In genomic region chr11:6389483-6389921, GRCm38 (mm10) we compare ENCODE assay signal across 8 mouse cellular contexts. TPM values are rescaled to one million over a fixed set of nuclear protein-coding genes. Genes with fewer than 3 reads are reported as not detected.
DNase-seq lines count a peak whose midpoint lies in the region; ATAC-seq and TF ChIP-seq lines count a peak whose summit lies in the region.

No protein-coding gene starts in this region.

- no peaks in the 10 kb centered on the region for H3K9me3 ChIP-seq in MEL (replicated peaks; ENCODE audit: insufficient read depth, low read length)
- H3K9me3 ChIP-seq in forebrain, embryonic 11.5 days (ENCODE audit: control insufficient read depth, low read length): no peaks in the 10 kb centered on the region
- no peaks in the 10 kb centered on the region for H3K9me3 ChIP-seq in midbrain, embryonic 16.5 days (replicated peaks; ENCODE audit: control insufficient read depth, low read length, poor library complexity, severe bottlenecking)

- no peaks in the 10 kb centered on the region for H3K27me3 ChIP-seq in MEL (ENCODE audit: control insufficient read depth in 1 of 2, insufficient read depth in 2 of 2, low read length in 2 of 2)
- no peaks in the 10 kb centered on the region for H3K27me3 ChIP-seq in forebrain, embryonic 11.5 days (ENCODE audit: control insufficient read depth, insufficient read depth, low read length)
- no peaks in the 10 kb centered on the region for H3K27me3 ChIP-seq in midbrain, embryonic 16.5 days (ENCODE audit: control insufficient read depth, insufficient read depth, low read depth, low read length)

- H3K9ac ChIP-seq in MEL (ENCODE audit: control insufficient read depth, low read depth, low read length, poor library complexity, severe bottlenecking): peak overlapping the region; percentile 74
- H3K9ac ChIP-seq in forebrain, embryonic 11.5 days (ENCODE audit: low read length): peak overlapping the region; percentile 91
- H3K9ac ChIP-seq in midbrain, embryonic 16.5 days (ENCODE audit: low read depth, low read length): peak overlapping the region; percentile 99

- H3K27ac ChIP-seq in gastrocnemius, adult 2 months: peak overlapping the region; percentile 87
- H3K27ac ChIP-seq in MEL (ENCODE audit: control insufficient read depth, low read depth, low read length): no peak overlapping the region
- H3K27ac ChIP-seq in forebrain, embryonic 11.5 days (ENCODE audit: low read depth, low read length): peak overlapping the region; percentile 90; the same call in 1 of the 2 replicates
- H3K27ac ChIP-seq in midbrain, embryonic 16.5 days (ENCODE audit: low read length): peak overlapping the region; percentile 91

- no peak; a peak in 1 of 4 replicates for TF ChIP-seq POLR2A in MEL (IDR thresholded peaks at IDR 0.05; ENCODE audit: control insufficient read depth in 1 of 2, insufficient read depth in 1 of 2, low read depth in 1 of 2, low read length in 2 of 2, poor library complexity in 1 of 2)

- intact Hi-C loops in gastrocnemius, adult 2 months (cut with DNase I): no loop called here

- peak overlapping the region; percentile 97 for H3K4me3 ChIP-seq in gastrocnemius, adult 2 months
- peak overlapping the region; percentile 94 to 99 for H3K4me3 ChIP-seq in MEL (ENCODE audit: control insufficient read depth in 1 of 2, insufficient read depth in 1 of 2, low read depth in 2 of 2, low read length in 2 of 2)
- peak overlapping the region; percentile 98 for H3K4me3 ChIP-seq in forebrain, embryonic 11.5 days (ENCODE audit: low read depth, low read length)
- H3K4me3 ChIP-seq in midbrain, embryonic 16.5 days (ENCODE audit: low read depth, low read length): peak overlapping the region; percentile 97

- no peak for TF ChIP-seq CTCF in gastrocnemius, adult 2 months (IDR thresholded peaks at IDR 0.05)
- no peak for TF ChIP-seq CTCF in MEL (IDR thresholded peaks at IDR 0.05 in 2 of 3, conservative IDR thresholded peaks at IDR 0.05 in 1 of 3; ENCODE audit: control insufficient read depth in 1 of 3, insufficient read depth in 1 of 3, low read depth in 2 of 3, low read length in 3 of 3, poor library complexity in 1 of 3, severe bottlenecking in 1 of 3)

- DNase-seq in gastrocnemius, adult 2 months: peak; percentile 50
- no peak for DNase-seq in gastrocnemius, adult 18-20 months (ENCODE audit: low spot score)
- peak; percentile 58 for DNase-seq in MEL (ENCODE audit: low read depth, low spot score)
- peak; percentile 72 for DNase-seq in forebrain, embryonic 11.5 days (ENCODE audit: low spot score)
- DNase-seq in kidney, postnatal 4 days: peak; percentile 39 to 54
- DNase-seq in right cerebral cortex, postnatal 14 days: no peak
- DNase-seq in urinary bladder, postnatal 4 days (ENCODE audit: low spot score in 2 of 2): no peak

- H3K79me2 ChIP-seq in MEL (ENCODE audit: control insufficient read depth, insufficient read depth, low read length, poor library complexity): peaks cover 35% of the 10 kb centered on the region

- peak overlapping the region; percentile 66 for H3K4me2 ChIP-seq in forebrain, embryonic 11.5 days (ENCODE audit: low read depth, low read length, severe bottlenecking)
- peak overlapping the region; percentile 85 for H3K4me2 ChIP-seq in midbrain, embryonic 16.5 days (ENCODE audit: low read length)

- 0% methylated on average over 36 of the region's 43 CpGs for WGBS in forebrain, embryonic 11.5 days
- under 1% methylated on average over 38 of the region's 43 CpGs for WGBS in midbrain, embryonic 16.5 days

- ATAC-seq in forebrain, embryonic 11.5 days (replicated peaks; ENCODE audit: low FRiP score): peak; percentile 28
- ATAC-seq in midbrain, embryonic 16.5 days: peak; percentile 52

- H3K36me3 ChIP-seq in MEL (ENCODE audit: control insufficient read depth in 1 of 2, insufficient read depth in 2 of 2, low read length in 2 of 2): peaks cover 0 to 32% of the 10 kb centered on the region in 2 experiments; a peak in 2 of 4 replicates
- peaks cover 5% of the 10 kb centered on the region; the same call in 1 of the 2 replicates for H3K36me3 ChIP-seq in forebrain, embryonic 11.5 days (ENCODE audit: control insufficient read depth, insufficient read depth, low read length)
- peaks cover 6% of the 10 kb centered on the region; the same call in 1 of the 2 replicates for H3K36me3 ChIP-seq in midbrain, embryonic 16.5 days (ENCODE audit: control insufficient read depth, insufficient read depth, low read length)

- peaks cover 10 to 28% of the 10 kb centered on the region in 2 experiments for H3K4me1 ChIP-seq in MEL (ENCODE audit: control insufficient read depth in 1 of 2, insufficient read depth in 2 of 2, low read length in 2 of 2)
- H3K4me1 ChIP-seq in forebrain, embryonic 11.5 days (replicated peaks; ENCODE audit: control insufficient read depth, insufficient read depth, low read length): peaks cover 7% of the 10 kb centered on the region; the same call in 1 of the 2 replicates
- H3K4me1 ChIP-seq in midbrain, embryonic 16.5 days (ENCODE audit: control insufficient read depth, insufficient read depth, low read length): peaks cover 21% of the 10 kb centered on the region

- TF ChIP-seq EP300 in MEL (IDR thresholded peaks at IDR 0.05; ENCODE audit: low read depth in 1 of 2, low read length in 2 of 2): no peak

- TF ChIP-seq RAD21 in MEL (IDR thresholded peaks at IDR 0.05; ENCODE audit: low read depth, low read length): no peak

TF ChIP-seq in MEL, 35 proteins besides CTCF, POLR2A, EP300 and RAD21:
- TF ChIP-seq TBP (IDR thresholded peaks at IDR 0.05; ENCODE audit: low read depth, low read length) (no peak), GABPA (IDR thresholded peaks at IDR 0.05; ENCODE audit: low read depth, low read length) (no peak), ZNF384 (IDR thresholded peaks at IDR 0.05; ENCODE audit: low read depth, low read length) (no peak), MYC (IDR thresholded peaks at IDR 0.05; ENCODE audit: low read depth, low read length) (no peak), MXI1 (IDR thresholded peaks at IDR 0.05; ENCODE audit: low read depth, low read length) (no peak), KAT2A (conservative IDR thresholded peaks at IDR 0.05; ENCODE audit: low read depth, low read length) (no peak), TCF12 (IDR thresholded peaks at IDR 0.05; ENCODE audit: low read depth, low read length) (0 out of 2 replicates have a peak, but pooled peaks have one; percentile 7)
TF ChIP-seq in MEL: peak in this region for 1.

RNA-seq across cellular contexts. Expression of gene Zmiz2, which starts 0.6 kb away (rescaled TPM):
- 10 to 100 TPM; 45.4 to 52.0 TPM for total RNA-seq in gastrocnemius, adult 2 months (2021)
- 10 to 100 TPM; 49.3 to 51.1 TPM for total RNA-seq in gastrocnemius, adult 18-20 months (2021)
- total RNA-seq in MEL (2012; rRNA removed): 12.3 and 12.8 TPM in 2 replicates
- polyA plus RNA-seq in MEL (2012; ENCODE audit: insufficient read depth in 1 of 2, insufficient read length in 2 of 2, low read depth in 1 of 2, low replicate concordance in 2 of 2, missing spikeins in 1 of 2): 10 to 100 TPM; 35.5 to 90.3 TPM
- 22.3 and 28.9 TPM in 2 replicates for polyA plus RNA-seq in forebrain, embryonic 11.5 days (2014; fragmentation: Nextera tagmentation; extraction: Ambion mirVana)
- 30.2 and 33.4 TPM in 2 replicates for polyA plus RNA-seq in midbrain, embryonic 16.5 days (2015; fragmentation: Nextera tagmentation; extraction: Ambion mirVana)

RNA-seq across cellular contexts. Expression of gene Ppia, which starts 25.7 kb away (rescaled TPM):
- total RNA-seq in gastrocnemius, adult 2 months (2021): 100 to 1,000 TPM; 205 to 209 TPM
- total RNA-seq in gastrocnemius, adult 18-20 months (2021): 100 to 1,000 TPM; 185 to 242 TPM
- 7,288 and 8,303 TPM in 2 replicates for total RNA-seq in MEL (2012; rRNA removed)
- 1,000 to 10,000 TPM in 1 of 2 experiments, not detected in 1; 3,662 TPM for polyA plus RNA-seq in MEL (2012; ENCODE audit: insufficient read depth in 1 of 2, insufficient read length in 2 of 2, low read depth in 1 of 2, low replicate concordance in 2 of 2, missing spikeins in 1 of 2)
- 4,588 and 4,913 TPM in 2 replicates for polyA plus RNA-seq in forebrain, embryonic 11.5 days (2014; fragmentation: Nextera tagmentation; extraction: Ambion mirVana)
- polyA plus RNA-seq in midbrain, embryonic 16.5 days (2015; fragmentation: Nextera tagmentation; extraction: Ambion mirVana): 3,917 and 4,008 TPM in 2 replicates

RNA-seq across cellular contexts. Expression of gene H2afv, which starts 54.7 kb away (rescaled TPM):
- 10 to 100 TPM; 44.2 to 70.3 TPM for total RNA-seq in gastrocnemius, adult 2 months (2021)
- 10 to 100 TPM; 61.3 to 63.7 TPM for total RNA-seq in gastrocnemius, adult 18-20 months (2021)
- 70.6 and 97.2 TPM in 2 replicates for total RNA-seq in MEL (2012; rRNA removed)
- 100 to 1,000 TPM in 1 of 2 experiments, not detected in 1; 159 TPM for polyA plus RNA-seq in MEL (2012; ENCODE audit: insufficient read depth in 1 of 2, insufficient read length in 2 of 2, low read depth in 1 of 2, low replicate concordance in 2 of 2, missing spikeins in 1 of 2)
- 962 and 982 TPM in 2 replicates for polyA plus RNA-seq in forebrain, embryonic 11.5 days (2014; fragmentation: Nextera tagmentation; extraction: Ambion mirVana)
- 203 and 224 TPM in 2 replicates for polyA plus RNA-seq in midbrain, embryonic 16.5 days (2015; fragmentation: Nextera tagmentation; extraction: Ambion mirVana)

Comparison
In these comparisons a context has a peak if more than half of its experiments do, and no peak if none do; other contexts are left out.
1. DNase-seq: peak in gastrocnemius, adult 2 months (single experiment), MEL (single experiment), forebrain, embryonic 11.5 days (single experiment) and kidney, postnatal 4 days (2 of 2); none in gastrocnemius, adult 18-20 months (single experiment), right cerebral cortex, postnatal 14 days (single experiment) and urinary bladder, postnatal 4 days (0 of 2).
2. RNA of gene Ppia, which starts 25.7 kb away (total RNA-seq): 7,288 to 8,303 TPM in MEL; 185 to 242 TPM in gastrocnemius, adult 18-20 months and 205 to 209 TPM in gastrocnemius, adult 2 months; every median in the first group is over 10 times any median in the second.
3. Peak in every context shown above with its lines, with median percentiles within 50 percentile points of each other: H3K4me3 ChIP-seq and H3K9ac ChIP-seq.